Mouse (Mus musculus) heart, postnatal 36 days (tissue): ENCODE measurements at regions not wholly inside any gene's neighbourhood (a gene's known extent, or its start where the extent isn't known, plus 50 kb on each side); places are given as distances from the start of the nearest gene placed in this dataset.

ENCODE experiments used
- DNase-seq, 2 experiments: peaks; one replicate each; pipeline ENCODE4 v3.0.0; 2021 to 2022
- intact Hi-C: fragments of 180-260 bp; cut with DNase I; formaldehyde crosslinking; loops from one replicate; pipeline ENCODE4 v1.15.1; 2025

GRCm38 (mm10) chr4:127535630-127536029, 177.6 kb upstream of the Gjb5 start:
- intact Hi-C loops, result no loop called here
- DNase-seq, result no peak

- intact Hi-C loops, result no loop called here
- no peak for DNase-seq
Measured at GRCm38 (mm10) chr4:127534411-127534810, 176.4 kb upstream of the Gjb5 start.

GRCm38 (mm10) chr4:127533726-127534125, 175.7 kb upstream of the Gjb5 start:
- intact Hi-C loops, result no loop called here
- DNase-seq, result no peak

GRCm38 (mm10) chr4:127530779-127531178, 172.8 kb upstream of the Gjb5 start:
- intact Hi-C loops, result no loop called here
- no peak for DNase-seq

DNA sequence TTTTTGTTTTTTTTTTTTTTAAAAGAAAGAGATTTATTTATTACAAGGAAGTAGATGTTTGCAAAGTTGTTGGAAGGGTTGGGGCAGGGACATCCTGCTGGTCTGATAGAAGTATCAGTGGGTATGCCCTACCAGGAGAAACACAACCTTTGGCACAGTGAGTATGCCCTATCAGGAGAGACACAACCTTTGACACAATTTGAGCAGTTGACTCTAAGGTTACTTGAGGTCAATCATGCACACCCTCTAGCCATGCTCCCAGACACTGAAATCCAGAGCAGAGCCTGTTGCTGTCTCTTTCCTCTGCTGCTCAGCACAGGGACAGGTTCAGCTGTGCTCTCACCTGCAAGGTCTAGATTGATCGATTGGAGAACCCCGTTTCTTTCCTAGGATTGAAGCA, 164.2 kb upstream of the Gjb5 start:
- no peak for DNase-seq
- intact Hi-C loops, result no loop called here

GRCm38 (mm10) chr4:127517978-127518377, 160.0 kb upstream of the Gjb5 start:
- DNase-seq, result peak in 1 of 2 experiments; percentile 6
- intact Hi-C loops, result no loop called here

DNA sequence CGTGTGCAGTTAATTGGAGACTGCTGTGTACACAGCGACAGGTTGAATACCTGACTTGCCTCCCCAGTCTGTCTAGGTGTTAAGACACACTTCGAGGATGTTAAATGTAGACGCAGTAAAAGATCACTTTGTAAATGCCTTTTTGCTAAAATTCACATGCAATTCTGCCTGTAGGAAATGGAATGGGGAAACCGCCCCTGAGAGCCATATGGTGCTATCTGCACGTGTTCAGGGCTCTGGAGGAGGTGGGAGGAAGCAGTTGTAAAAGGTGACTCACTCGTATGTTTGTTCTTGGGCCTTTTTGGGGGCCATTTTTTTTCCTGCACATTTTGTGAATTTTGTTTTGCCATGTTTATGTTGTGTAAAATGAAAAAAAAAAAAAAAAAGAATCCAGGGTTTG, 159.6 kb upstream of the Gjb5 start:
- no peak for DNase-seq
- intact Hi-C loops, result no loop called here

DNA sequence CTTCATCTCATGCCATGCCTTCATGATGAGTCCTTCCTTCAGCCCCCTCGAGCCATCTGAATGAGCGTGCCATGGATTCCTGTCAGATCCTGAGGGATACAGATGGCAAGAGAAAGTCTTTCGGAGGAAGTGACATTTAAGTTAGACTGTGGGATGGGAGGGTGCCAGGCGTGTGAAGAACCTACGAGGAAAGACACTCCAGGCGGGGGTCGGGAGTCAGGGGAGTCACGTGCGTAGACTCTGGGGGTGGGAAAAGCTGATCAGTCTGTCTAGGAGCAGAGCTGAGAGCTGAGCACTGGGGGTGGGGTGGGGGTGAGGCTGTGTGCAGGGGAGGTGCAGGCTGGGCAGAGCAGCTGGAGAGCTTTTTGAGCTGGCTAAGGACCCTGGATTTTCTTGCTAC, 152.0 kb upstream of the Gjb5 start:
- intact Hi-C loops, result no loop called here
- DNase-seq, result no peak

- intact Hi-C loops, result no loop called here
- no peak for DNase-seq
Measured at GRCm38 (mm10) chr4:127502621-127503020, 144.6 kb upstream of the Gjb5 start.

DNA sequence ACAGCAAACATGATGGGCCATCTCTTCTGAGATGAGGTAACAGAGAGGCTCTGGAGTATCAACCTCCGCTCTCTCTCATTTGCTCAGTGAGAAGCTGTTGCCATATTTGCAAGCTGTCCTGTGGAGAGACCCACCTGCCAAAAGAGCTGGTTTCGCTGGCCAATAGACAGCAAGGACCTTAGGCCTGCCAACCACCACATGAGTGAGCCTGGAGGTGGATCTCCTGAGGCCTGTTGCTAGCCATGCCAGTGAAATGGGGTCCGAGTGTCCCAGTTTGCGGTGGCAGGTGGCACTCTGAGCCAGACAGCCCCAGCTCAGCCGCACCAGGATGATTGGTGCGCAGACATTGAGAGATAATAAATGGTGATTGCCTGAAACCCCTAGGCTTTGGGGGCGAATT, 143.9 kb upstream of the Gjb5 start:
- DNase-seq, result no peak
- intact Hi-C loops, result no loop called here

DNA sequence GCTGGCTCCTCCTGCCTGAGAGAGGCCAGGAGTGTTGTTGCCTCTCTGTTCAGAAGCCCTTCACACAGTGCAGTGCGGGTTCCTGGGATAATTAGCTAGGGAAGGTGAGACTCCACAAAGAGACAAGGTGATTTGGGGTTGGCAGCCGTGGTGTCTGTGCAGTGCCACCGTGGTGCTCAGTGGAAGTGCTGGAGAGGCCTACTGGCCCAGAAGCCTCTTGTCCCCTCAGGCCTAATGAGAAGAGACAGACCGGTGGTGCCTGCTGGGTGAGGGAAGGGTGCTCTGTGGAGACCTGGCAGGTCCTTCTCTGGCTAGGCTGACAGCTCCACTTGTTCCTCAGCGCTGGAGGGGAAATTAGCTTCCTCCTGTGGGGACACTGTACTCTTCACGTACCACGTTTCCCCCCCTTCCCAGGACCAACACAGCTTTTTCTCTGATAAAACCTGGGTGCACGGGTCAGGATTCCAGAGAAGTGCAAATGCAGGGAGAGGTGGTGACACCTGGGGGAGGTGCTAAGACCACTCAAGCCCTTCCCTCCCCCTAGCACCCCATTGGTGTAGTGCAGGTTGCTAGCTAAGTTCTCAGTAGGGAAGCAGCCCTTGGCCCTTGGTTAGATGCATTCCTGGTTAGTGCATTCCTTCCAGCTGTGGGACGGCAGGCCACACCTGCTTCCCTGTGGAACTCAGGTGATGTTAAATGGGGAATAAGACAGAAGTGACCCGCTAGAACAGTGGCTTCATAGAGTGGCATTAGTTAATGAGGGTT, 129.2 kb upstream of the Gjb5 start:
- no peak for DNase-seq
- intact Hi-C loops, result no loop called here

- intact Hi-C loops, result no loop called here
- DNase-seq, result no peak
Measured at GRCm38 (mm10) chr4:127485238-127485637, 127.3 kb upstream of the Gjb5 start.

DNA sequence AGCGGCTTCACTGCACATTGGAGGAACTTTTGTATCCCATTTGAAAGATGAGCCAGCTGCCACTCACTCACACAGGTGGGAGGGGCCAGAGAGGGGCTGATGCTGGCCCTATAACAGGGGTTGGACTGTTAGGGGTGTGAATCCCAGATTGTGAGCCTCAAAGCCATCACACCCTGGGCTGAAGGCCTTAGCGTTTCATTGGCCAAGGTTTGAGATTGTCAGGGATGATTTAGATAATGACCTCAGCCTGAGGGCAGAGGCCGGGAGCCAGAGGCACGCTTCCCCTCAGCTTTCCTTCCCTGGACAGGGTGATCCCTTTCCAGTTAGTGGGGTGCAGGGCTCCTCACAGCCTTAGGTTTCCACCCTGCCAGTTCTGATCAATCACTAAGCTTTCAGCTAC, 124.5 kb upstream of the Gjb5 start:
- intact Hi-C loops, result no loop called here
- no peak for DNase-seq

DNA sequence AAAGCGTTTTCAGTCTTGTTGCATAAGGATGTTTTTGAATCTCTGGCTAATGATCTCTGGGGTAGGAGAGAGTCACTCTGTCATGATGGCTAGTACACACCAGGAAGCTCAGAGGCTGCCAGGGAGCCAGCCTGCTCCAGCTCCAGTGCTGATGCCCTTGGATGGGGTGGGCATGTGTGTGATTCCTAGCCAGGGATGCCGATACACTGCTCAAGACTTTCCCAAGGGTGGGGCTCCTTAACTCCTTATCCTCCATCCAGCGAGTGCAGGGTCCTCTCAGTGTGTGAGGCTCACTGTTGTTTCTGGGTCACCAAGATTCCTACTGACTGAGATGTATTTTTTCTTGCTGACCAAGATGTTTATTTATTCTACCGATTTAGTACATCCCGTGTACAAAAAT, 122.4 kb upstream of the Gjb5 start:
- intact Hi-C loops, result no loop called here
- no peak for DNase-seq

DNA sequence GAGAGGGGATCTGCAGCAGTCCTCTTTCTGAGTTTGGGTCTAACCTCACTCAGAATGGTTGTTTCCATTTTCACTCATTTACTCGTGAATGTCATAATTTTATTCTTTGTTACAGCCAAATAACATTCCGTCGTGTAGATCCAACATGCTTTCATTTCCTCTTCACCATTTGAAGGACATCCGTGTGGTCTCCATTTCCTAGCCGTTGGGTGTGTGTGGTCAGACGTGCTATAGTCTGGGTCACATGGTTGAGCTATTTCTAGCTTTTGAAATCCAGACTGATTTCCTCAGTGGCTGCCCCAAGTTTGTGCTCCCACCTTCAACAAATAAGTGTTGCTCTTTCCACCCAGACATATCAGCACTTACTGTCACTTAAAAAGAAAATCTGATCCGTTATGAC, 111.9 kb upstream of the Gjb5 start:
- DNase-seq, result no peak
- intact Hi-C loops, result no loop called here

DNA sequence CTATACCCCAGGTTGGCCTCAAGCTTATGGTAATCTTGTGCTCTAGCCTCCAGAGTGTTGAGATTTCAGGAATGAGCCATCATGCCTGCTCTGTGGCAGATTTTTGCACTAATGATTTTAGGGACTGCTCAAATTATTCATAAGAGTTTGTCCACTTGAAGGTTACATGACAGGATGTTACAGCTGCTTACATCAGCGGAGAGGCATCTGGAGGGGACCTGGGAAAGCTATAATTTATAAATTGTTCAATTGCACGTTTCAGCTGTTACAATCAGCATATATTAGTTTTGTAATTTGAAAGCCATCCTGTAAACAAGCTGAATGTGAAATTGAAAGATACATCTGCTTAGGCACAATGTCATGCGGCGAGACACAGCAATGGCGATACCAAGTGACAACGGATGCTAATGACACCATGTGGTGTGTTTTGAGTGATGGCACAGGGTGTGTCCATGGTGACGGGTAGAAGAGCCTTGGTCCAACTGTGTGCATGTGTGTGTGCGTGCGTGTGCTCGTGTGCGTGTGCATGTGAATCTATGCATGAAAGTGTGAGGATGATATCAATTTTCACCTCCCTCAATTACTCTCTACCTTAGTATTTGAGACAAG, 96.6 kb upstream of the Gjb5 start:
- DNase-seq, result no peak
- intact Hi-C loops, result no loop called here

- DNase-seq, result no peak
- intact Hi-C loops, result no loop called here
Measured at GRCm38 (mm10) chr4:127452081-127452480, 94.1 kb upstream of the Gjb5 start.

DNA sequence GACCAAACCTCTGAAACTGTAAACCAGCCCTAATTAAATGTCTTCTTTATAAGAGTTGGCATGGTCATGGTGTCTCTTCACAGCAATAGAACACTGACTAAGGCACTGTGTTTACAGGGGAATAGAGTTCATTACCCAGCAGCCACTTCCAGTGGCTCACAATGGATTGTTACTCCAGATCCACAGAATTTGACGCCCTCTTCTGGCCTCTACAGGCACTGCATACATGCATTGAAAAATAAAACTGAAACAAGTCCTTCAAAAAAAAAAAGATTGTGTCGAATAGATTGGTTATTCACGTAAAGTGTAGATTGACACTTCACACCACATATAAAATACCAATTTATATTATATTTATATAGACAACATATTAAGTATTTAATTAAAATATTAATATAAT, 87.3 kb upstream of the Gjb5 start:
- intact Hi-C loops, result no loop called here
- DNase-seq, result no peak

DNA sequence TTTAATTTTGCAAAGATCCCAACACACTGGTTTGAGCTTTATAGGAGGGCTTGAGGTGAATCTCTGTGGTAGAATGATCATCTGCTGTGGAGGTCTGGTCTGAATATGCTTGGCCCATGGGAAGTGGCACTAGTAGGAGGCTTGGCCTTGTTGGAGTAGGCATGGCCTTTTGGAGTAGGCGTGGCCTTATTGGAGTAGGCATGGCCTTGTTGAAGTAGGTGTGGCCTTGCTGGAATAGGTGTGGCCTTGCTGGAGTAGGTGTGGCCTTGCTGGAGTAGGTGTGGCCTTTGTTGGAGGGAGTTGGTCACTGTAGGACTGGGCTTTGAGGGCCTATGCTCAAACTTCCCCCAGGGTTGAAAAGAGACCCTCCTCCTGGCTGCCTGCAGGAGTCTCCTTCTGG, 86.1 kb upstream of the Gjb5 start:
- intact Hi-C loops, result no loop called here
- DNase-seq, result no peak

GRCm38 (mm10) chr4:127442001-127442400, 84.0 kb upstream of the Gjb5 start:
- intact Hi-C loops, result no loop called here
- DNase-seq, result no peak

- DNase-seq, result no peak
- intact Hi-C loops, result no loop called here
Measured at GRCm38 (mm10) chr4:127440602-127441001, 82.6 kb upstream of the Gjb5 start.

DNA sequence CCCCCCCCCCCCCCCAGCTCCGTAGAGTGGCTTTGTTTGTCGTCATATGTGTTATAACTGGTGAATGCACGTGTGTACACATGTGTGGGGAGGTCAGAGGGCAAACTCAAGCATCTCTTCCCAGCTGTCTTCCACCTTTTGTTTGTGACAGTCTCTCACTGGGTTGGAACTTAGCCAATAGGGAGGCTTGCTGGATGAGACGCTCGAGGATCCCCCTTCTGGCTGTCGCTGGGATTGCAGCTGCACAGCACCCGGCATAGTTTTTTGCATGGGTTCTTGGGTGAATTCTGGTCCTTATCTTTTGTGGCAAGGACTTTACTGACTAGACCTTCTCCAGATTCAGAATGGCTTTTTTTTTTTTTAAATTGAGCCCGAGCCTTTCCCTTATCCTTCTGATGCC, 77.1 kb upstream of the Gjb5 start:
- intact Hi-C loops, result loop anchor here (2.0 kb wide), 1 partner anchor 66 kb away; no protein-coding TSS in a partner anchor

GRCm38 (mm10) chr4:127430237-127430636, 72.3 kb upstream of the Gjb5 start:
- no peak for DNase-seq
- intact Hi-C loops, result no loop called here

More for the DNA sequence above, 77.1 kb upstream of the Gjb5 start:
- peak; percentile 55 to 71 for DNase-seq
